Mouse (Mus musculus): ENCODE data around the gene B3gnt3.

DNA sequence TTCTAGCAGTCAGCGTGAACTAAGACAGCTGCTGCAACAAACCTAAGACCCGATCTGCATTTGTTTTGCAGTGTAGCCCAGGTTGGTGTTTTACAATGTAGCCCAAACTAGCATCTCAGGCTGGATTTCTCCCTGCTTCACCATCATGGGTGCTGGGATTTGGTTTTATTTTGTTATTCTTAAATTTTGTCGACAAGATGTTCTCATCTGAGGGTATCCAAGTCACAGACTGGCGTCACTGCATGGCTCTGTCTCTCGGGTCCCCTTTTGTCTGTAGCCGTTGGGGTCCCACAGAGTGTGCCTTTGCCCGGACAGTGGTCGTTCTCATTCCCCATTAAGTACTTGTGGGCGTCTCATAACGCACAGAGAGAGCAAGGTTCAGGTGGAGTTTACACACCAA lies 16.9 kb downstream of the B3gnt3 start:
- TF ChIP-seq GATA1 (IDR thresholded peaks at IDR 0.05; ENCODE audit: borderline replicate concordance, low read length) (no peak), FLI1 (IDR thresholded peaks at IDR 0.05; ENCODE audit: low read length) (no peak)

Data from megakaryocyte, embryonic 14.5 days (primary cell).